Mouse (Mus musculus) midbrain, embryonic 16.5 days (tissue): Measurements from ENCODE around the gene Rps19. TPM values are rescaled to one million over a fixed set of nuclear protein-coding genes. Genes with fewer than 3 reads are reported as not detected.
A peak's percentile ranks its signal among the peaks of the same experiment; 100 is the strongest.
"Not testable (repeated sequence)": the region's sequence is repeated elsewhere in the genome, so short reads cannot be mapped to it uniquely, and the experiment has no call there.

Source experiments
- ATAC-seq: fragments of 200-750 bp; cut with Nextera tagmentation; 2 replicates; pipeline ENCODE4 v1.8.0; 2017; ENCODE audit warnings: moderate TSS enrichment
- H3K27ac ChIP-seq: fragments of 300-500 bp; sonication (generic); 2 replicates; pipeline ENCODE4 v1.5.1; 2014; ENCODE audit warnings: mild to moderate bottlenecking, low read length, mixed read lengths
- H3K27me3 ChIP-seq: fragments of 300-500 bp; sonication (generic); 2 replicates; pipeline ENCODE4 v1.6.1; 2014; ENCODE audit warnings: low read depth, low read length, mixed read lengths; ENCODE audit not compliant: control insufficient read depth, insufficient read depth
- H3K36me3 ChIP-seq: fragments of 300-500 bp; sonication (generic); 2 replicates; pipeline ENCODE4 v1.6.1; 2014; ENCODE audit warnings: mild to moderate bottlenecking, low read length, moderate library complexity, mixed read lengths; ENCODE audit not compliant: control insufficient read depth, insufficient read depth
- H3K4me1 ChIP-seq: fragments of 300-500 bp; sonication (generic); 2 replicates; pipeline ENCODE4 v1.6.1; 2014; ENCODE audit warnings: mild to moderate bottlenecking, low read length, mixed read lengths; ENCODE audit not compliant: control insufficient read depth, insufficient read depth
- H3K4me2 ChIP-seq: fragments of 300-500 bp; sonication (generic); 2 replicates; pipeline ENCODE4 v1.6.1; 2014; ENCODE audit warnings: mild to moderate bottlenecking, low read length, mixed read lengths
- H3K4me3 ChIP-seq: fragments of 300-500 bp; sonication (generic); 2 replicates; pipeline ENCODE4 v1.5.1; 2014; ENCODE audit warnings: low read depth, mild to moderate bottlenecking, low read length, moderate library complexity, mixed read lengths
- H3K9ac ChIP-seq: fragments of 300-500 bp; sonication (generic); 2 replicates; pipeline ENCODE4 v1.6.1; 2014; ENCODE audit warnings: low read depth, low read length, mixed read lengths
- H3K9me3 ChIP-seq: fragments of 300-500 bp; sonication (generic); replicated peaks from 2 replicates; pipeline ENCODE4 v1.6.1; 2014; ENCODE audit warnings: mild to moderate bottlenecking, low read length, mixed read lengths; ENCODE audit not compliant: control insufficient read depth, poor library complexity, severe bottlenecking
- WGBS: fragments of 180-500 bp; shearing (Covaris S2); extraction: QIAGEN DNeasy Blood & Tissue Kit; methylation state at CpG from one replicate; pipeline ENCODE4 v1.1.7; 2014; 5-methylcytosine and 5-hydroxymethylcytosine counted together
- polyA plus RNA-seq: library from polyadenylated mRNA; unstranded; fragments of >200 nt; fragmentation: Nextera tagmentation; extraction: Ambion mirVana; gene quantifications from 2 replicates; pipeline ENCODE4 v1.2.1, GENCODE M21; 2015

The Rps19 gene
- polyA plus RNA-seq: 968 and 1,058 TPM in 2 replicates

DNA sequence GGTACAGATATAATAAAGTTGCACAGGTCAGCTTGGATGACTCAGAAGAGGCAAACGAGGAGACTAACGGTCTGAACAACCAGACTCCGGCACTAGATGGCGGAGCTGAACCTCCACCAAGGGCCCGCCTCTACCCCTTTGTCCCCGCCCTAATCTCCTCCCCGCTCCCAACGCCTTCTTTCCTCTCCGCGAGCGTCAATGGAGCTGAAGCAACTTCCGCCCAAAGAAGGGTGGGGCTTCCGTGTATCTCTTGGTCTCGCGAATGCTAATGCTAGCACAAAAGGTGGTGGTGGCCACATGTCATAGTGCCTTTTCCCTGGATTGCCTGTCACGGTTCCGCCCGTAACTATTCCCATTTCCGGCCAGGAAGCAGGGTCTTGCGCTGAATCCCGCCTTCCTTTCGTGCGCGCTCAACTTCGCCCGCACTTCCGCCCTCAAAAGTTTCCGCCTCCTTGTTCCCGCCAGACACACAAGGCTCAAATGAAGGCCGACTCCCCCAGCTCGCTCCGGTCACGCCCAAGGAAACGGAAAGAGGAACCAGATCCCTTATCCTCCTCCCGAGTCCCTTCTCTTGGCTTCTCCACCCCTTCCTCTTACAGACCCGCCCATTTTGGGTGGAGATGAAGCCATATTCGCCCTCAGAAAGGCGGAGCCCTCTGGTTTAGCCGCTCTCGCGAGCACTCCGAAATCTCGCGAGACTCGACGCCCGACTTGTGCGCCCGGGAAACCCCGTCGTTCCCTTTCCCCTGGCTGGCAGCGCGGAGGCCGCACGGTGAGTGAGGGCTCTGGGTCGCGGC lies at the start of gene Rps19:
Rps19 (plus strand) TSS at position 476 of the 797 bp plus-strand sequence.
- Histone ChIP-seq H3K4me1 (peaks cover 19% of the 10 kb centered on the region), H3K36me3 (peaks cover 10% of the 10 kb centered on the region; the same call in 1 of the 2 replicates), H3K27me3 (no peaks in the 10 kb centered on the region), H3K9me3 (no peaks in the 10 kb centered on the region), H3K9ac (peak within 1 kb of the TSS; percentile 99), H3K27ac (peak within 1 kb of the TSS; percentile 85), H3K4me2 (peak within 1 kb of the TSS; percentile 84), H3K4me3 (peak within 1 kb of the TSS; percentile 82)
- ATAC-seq: peak; percentile 94
- WGBS: under 1% methylated on average over 57 of the region's 57 CpGs

DNA sequence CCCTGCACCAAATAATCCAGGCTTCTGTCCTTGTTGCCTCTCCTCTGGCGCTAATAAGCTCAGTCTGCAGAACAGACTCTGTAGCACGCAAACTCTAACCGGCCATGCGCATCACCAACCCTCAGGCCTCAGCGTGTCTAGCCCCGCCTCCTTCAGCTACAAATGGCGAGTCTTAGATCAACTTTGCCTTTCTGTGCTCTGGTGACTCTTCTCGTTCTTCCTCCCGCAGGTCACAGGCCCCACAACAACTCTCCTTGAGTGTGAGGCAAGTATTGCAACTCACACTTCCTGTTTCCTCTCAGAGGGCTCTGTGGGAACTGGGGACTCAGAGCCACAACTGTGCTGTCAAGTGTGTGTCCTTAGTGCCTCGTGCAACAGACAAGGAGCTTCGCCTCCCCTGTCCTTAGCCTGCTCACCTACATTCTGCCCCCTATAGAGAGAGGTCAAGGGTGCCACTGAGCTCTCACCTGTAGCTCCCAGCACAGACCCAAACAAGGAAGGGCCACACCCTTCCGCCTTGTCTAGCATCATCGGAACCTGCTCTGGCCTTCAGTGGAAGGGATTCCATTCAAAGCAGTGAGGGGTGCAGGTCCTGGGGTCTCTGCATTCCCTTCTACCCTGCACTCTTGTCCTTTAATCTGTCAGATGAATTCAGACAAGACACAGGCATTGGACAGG lies 45.3 kb upstream of the Rps19 start:
- H3K4me3 ChIP-seq, H3K36me3 ChIP-seq, H3K9ac ChIP-seq, H3K4me1 ChIP-seq, H3K4me2 ChIP-seq, ATAC-seq, H3K27ac ChIP-seq, H3K27me3 ChIP-seq, H3K9me3 ChIP-seq: not testable (repeated sequence)
- WGBS: 59% methylated on average over 11 of the region's 13 CpGs

DNA sequence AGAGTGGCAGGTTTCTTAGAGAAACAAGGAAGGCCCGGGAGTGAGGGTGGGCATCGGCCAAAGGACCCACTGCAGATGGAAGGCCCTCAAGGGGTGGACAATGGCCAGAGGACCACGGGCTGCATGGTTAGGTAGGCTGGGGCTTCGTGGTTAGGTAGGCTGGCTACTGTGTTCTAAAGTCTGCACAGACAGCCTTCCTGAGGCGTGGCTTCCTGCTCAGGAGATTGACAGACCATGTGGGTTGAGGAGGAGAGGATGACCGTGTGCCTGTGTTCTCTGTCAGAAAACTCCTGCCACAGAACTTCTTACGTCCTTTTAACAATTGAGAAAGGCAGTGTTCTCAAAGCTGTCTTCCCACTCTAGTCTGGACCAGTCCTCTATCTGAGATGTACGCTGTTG lies 44.8 kb upstream of the Rps19 start:
- no peaks in the 10 kb centered on the region for H3K4me1 ChIP-seq
- no peaks in the 10 kb centered on the region for H3K9me3 ChIP-seq
- no peak overlapping the region for H3K4me2 ChIP-seq
- no peak overlapping the region for H3K9ac ChIP-seq
- ATAC-seq: no peak
- no peaks in the 10 kb centered on the region; the same call in 1 of the 2 replicates for H3K27me3 ChIP-seq
- 84% methylated on average over 8 of the region's 8 CpGs for WGBS
- H3K27ac ChIP-seq: no peak overlapping the region
- no peak overlapping the region for H3K4me3 ChIP-seq
- no peaks in the 10 kb centered on the region for H3K36me3 ChIP-seq

DNA sequence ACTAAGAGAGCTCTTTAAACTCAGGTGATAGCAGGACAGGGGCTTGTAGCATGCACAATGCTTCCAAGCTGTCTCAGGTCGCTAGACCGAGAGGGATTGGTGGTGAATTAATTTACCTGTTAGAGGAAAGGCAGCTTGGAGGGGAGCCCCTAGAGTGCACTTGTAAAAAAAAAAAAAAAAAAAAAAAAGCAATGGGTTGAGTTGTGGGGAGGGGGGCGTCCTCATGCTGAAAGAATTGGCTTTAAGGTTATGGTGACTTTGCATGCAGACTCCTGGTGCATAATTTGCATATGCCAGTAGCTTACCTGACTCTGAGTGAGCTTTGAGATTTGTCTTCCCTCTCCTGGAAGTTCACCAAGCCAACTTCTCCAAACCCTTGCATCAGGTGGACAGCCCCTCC lies 43.8 kb upstream of the Rps19 start:
- Histone ChIP-seq H3K4me1 (no peaks in the 10 kb centered on the region), H3K36me3 (no peaks in the 10 kb centered on the region), H3K9ac (no peak overlapping the region), H3K4me2 (no peak overlapping the region), H3K4me3 (no peak overlapping the region), H3K27me3 (no peaks in the 10 kb centered on the region; the same call in 1 of the 2 replicates), H3K9me3 (no peaks in the 10 kb centered on the region), H3K27ac (no peak overlapping the region)
- ATAC-seq: no peak
- WGBS: 51% methylated on average over 3 of the region's 3 CpGs

DNA sequence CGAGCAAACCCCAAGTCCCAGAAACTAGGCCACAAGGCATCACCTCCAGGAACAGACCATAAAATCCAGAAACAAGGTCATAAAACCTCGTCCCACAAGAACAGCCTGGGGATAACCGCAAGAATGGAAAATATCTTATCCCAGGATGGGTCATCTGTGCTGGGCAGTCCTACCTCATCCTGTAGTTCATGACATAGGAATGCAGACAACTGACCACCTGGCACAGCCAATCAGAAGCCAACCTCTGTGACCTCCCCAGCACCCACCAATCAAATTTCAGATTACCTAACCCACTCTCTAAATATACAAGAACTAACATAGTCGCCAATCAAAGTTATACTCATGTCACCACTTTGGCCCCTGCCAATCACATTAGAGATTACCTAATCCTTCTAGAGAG lies 43.2 kb upstream of the Rps19 start:
- H3K27ac ChIP-seq: no peak overlapping the region
- H3K4me3 ChIP-seq: no peak overlapping the region
- no peaks in the 10 kb centered on the region for H3K9me3 ChIP-seq
- H3K9ac ChIP-seq: no peak overlapping the region
- H3K4me2 ChIP-seq: no peak overlapping the region
- H3K27me3 ChIP-seq: no peaks in the 10 kb centered on the region; the same call in 1 of the 2 replicates
- no peaks in the 10 kb centered on the region; the same call in 1 of the 2 replicates for H3K4me1 ChIP-seq
- 78% methylated on average over 4 of the region's 4 CpGs for WGBS
- H3K36me3 ChIP-seq: no peaks in the 10 kb centered on the region
- ATAC-seq: no peak

DNA sequence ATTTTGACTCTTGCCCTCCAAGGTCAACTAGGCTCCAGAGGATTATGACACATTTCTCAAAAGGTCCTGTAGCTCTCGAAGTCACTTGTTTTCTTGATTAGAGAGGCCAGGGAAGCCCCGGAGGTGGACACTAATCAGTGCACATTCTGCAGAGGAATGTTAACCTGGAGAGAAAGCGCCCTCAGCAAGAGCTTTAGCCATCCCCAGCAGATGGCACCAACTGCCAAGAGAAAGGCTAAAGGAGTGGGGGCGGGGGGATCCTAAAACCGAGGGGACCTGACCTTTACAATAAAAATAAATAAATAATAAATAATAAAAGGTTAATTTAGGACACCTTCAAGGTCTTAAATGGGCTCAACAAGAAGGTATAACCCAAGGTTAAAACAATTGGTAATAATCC lies 40.0 kb upstream of the Rps19 start:
- H3K4me1 ChIP-seq: no peaks in the 10 kb centered on the region; the same call in 1 of the 2 replicates
- H3K27me3 ChIP-seq: no peaks in the 10 kb centered on the region; the same call in 1 of the 2 replicates
- H3K4me3 ChIP-seq: no peak overlapping the region
- WGBS: 38% methylated on average over 5 of the region's 5 CpGs
- no peaks in the 10 kb centered on the region for H3K9me3 ChIP-seq
- H3K4me2 ChIP-seq: no peak overlapping the region
- H3K36me3 ChIP-seq: no peaks in the 10 kb centered on the region
- no peak for ATAC-seq
- no peak overlapping the region for H3K9ac ChIP-seq
- H3K27ac ChIP-seq: no peak overlapping the region

DNA sequence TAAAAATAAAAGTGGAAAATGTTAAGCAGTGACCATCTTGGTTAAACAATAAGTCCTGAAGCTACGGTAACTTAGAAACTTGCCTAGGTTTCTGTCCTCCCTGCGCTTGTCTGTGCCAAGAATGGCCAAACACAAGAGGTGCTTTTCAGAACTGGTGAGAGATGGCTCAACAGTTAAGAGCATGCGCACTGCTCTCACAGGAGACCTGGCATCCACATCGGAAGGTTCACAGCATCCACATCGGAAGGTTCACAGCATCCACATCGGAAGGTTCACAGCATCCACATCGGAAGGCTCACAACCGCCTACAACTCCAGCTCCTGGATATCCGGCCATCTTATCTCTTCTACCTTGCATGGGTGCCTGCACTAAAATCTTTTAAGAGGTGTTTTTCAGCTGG lies 39.0 kb upstream of the Rps19 start:
- Histone ChIP-seq H3K36me3 (no peaks in the 10 kb centered on the region), H3K9me3 (no peaks in the 10 kb centered on the region), H3K4me1 (no peaks in the 10 kb centered on the region; the same call in 1 of the 2 replicates), H3K4me3 (no peak overlapping the region), H3K4me2 (no peak overlapping the region), H3K9ac (no peak overlapping the region), H3K27me3 (no peaks in the 10 kb centered on the region; the same call in 1 of the 2 replicates), H3K27ac (no peak overlapping the region)
- WGBS: 82% methylated on average over 9 of the region's 9 CpGs
- no peak for ATAC-seq

DNA sequence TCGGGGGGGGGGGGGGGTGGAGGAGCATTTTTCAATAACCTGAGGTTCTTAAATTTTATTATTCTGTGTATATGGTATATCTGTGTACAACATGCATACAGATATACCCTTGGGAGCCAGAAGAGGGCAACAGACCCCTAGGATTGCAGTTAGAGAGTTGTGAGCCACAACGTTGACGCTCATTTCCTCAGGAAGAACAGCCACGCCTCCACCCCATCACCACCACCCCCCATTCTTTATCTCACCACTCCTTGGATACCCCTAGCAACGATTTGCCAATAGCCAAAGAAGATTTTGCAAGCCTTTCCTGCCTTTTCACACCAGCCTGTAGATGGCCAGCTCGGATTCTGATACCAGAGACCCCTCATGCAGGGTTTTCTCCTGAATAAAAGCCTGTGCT lies 38.5 kb upstream of the Rps19 start:
- peak; percentile 42; the same call in 1 of the 2 replicates for ATAC-seq
- Histone ChIP-seq H3K27me3 (no peaks in the 10 kb centered on the region; the same call in 1 of the 2 replicates), H3K4me2 (no peak overlapping the region), H3K36me3 (no peaks in the 10 kb centered on the region), H3K27ac (no peak overlapping the region), H3K9ac (no peak overlapping the region), H3K4me3 (no peak overlapping the region), H3K9me3 (no peaks in the 10 kb centered on the region), H3K4me1 (no peaks in the 10 kb centered on the region; the same call in 1 of the 2 replicates)
- WGBS: 3% methylated on average over 6 of the region's 6 CpGs

DNA sequence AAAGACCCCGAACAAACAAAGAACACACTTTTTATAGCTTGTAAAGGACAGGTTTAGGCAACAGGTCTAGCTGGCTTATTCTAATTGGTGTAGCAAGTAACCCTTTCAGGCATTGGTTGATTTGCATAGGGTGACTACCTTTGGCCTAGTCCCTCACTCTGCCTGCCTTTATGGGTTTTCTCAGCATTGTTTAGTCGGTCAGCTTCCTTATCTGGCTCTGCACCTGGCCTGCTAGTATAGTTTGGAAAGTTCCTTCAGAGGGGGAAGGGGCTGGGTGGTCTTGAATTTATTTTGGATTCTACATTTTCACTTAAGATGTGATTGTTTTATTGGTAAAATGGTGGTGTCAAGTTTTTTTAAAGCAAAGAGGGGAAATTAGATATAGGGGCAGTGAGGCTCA lies 37.6 kb upstream of the Rps19 start:
- WGBS: 43% methylated on average over 2 of the region's 2 CpGs
- ATAC-seq: not testable (repeated sequence)

More for the DNA sequence above, 37.6 kb upstream of the Rps19 start:
- H3K9ac ChIP-seq, H3K4me2 ChIP-seq, H3K4me1 ChIP-seq, H3K27ac ChIP-seq, H3K4me3 ChIP-seq, H3K9me3 ChIP-seq, H3K27me3 ChIP-seq, H3K36me3 ChIP-seq: not testable (repeated sequence)
